Mouse (Mus musculus): Measurements from ENCODE around the gene Ehbp1.

The Ehbp1 gene

GRCm38 (mm10) chr11:22196776-22197175 lies 145.3 kb downstream of the Ehbp1 start:
- DNase-seq (ENCODE audit: low read depth): no peak

DNA sequence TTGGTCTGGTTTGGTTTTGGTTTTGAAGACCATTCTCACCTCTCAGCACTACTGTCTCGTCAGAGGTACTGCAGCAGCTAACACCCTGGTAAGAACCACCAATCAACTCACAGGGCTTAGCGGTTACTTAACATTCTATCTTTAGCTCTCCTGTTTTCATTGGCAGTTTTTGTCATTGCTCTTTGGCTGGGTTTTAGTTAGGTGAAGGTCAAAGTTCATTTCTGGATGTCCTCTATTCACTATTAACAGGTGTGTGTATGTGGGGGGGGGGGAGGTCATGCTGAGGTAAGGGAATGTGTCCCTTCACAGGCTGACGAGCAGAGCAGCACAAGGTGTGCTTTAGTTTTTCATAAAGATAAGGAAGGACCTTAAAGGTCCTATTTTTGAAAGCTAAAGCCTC lies 147.5 kb downstream of the Ehbp1 start:
- DNase-seq (ENCODE audit: low read depth): no peak

GRCm38 (mm10) chr11:22190576-22190975 lies 151.5 kb downstream of the Ehbp1 start:
- DNase-seq (ENCODE audit: low read depth): no peak

DNA sequence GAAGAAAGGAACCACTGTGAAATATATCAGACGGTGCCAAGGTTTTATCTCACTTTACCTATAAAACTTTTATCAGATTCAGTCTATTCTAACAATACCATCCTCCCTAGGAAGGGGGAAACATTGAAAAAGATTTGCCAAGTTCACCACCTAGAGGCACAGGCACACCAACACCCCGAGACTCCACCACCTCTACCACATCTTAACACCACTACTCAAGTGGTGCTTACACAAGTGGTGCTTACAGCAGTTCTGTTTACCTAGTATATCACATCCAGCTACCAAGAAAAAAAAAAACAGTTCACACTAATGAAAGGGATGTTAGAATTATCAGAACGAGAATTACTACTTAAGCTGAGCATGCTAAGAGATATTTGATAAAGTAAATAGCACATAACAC lies 152.1 kb downstream of the Ehbp1 start:
- no peak for DNase-seq (ENCODE audit: low read depth)

DNA sequence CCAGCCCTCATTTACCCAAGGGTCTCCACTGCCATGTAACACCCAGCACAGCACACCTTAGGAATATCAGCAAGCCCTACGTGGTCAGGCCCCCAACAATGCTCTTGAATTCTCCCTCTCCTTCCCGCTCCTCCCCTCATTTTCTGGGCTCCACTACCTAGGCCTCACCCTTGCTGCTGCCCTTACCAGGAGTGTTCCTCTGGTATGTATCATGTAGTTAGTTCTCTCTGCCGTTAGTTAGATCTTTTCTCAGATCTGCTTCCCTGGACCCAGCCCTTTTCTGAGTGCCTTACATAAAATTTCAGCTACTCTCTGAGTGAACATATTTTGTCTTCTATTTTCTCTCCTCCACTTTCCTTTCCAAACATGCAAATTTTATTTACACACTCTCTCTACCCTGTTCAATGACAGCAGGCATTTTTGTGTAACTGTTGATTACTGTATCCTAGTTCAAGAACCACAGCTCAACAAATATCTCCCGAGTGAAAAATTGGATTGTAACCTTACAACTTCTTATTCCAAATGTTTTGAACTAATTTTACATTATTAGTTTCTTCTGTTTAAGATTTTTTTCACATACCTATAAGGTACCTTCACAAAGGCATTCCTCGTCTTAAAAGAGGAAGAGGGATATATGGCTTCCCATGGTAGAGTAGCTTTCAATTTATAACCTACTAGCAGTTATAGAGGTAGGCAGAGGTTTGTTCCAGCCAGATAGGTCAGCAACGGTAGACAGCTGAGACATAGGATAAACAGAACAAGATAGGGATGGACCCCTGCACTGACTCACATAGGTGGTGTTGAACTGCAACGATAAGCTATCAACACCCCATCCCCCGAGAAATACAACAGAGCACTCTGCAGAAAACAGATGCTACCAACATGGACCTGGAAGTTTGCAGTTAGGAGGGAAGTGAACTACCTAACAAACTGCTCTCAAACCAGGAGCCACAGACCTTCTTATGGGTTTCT lies 160.3 kb downstream of the Ehbp1 start:
- DNase-seq (ENCODE audit: low read depth): no peak

GRCm38 (mm10) chr11:22180146-22180545 lies 161.9 kb downstream of the Ehbp1 start:
- no peak for DNase-seq (ENCODE audit: low read depth)

DNA sequence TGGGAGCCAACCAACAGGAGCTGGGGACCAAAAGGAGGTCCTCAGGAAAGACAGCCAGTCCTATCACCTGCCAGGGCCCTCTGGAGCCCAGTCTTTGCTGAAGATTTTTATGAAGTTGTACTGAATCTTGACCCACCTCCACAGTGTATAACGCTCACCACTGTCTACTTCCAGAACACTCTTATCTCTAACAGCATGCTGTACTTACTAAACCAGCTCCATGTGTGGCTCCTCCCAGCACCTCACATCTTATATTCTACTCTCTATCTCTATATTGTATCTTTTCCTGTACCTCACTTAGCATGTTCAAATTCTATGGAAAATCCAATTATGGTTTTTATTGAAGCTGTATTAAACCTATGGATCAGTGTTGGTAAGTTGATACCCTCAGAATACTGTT lies 163.5 kb downstream of the Ehbp1 start:
- no peak for DNase-seq (ENCODE audit: low read depth)

DNA sequence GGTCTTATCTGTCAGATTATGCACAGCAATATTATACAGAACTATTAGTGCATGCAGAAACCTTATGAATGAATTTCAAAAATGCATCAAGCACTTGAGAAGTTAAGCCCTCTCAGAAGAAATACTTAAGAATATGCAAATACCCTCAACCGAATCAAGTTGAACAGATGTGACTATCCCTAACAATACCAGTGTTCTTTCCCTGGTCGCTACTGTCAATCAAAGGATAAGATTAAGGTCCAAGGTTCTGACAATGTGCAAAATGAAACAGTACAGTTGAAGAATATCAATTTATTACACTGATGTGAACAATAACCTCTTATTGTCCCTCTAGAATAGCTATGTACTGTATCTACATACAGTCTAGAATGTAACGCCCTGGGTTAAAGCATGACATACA lies 167.8 kb downstream of the Ehbp1 start:
- no peak for DNase-seq (ENCODE audit: low read depth)

- DNase-seq (ENCODE audit: low read depth): no peak
These were observed 171.0 kb downstream of the Ehbp1 start for GRCm38 (mm10) chr11:22170962-22171638.

GRCm38 (mm10) chr11:22157882-22158281 lies 184.2 kb downstream of the Ehbp1 start:
- DNase-seq (ENCODE audit: low read depth): no peak

- DNase-seq (ENCODE audit: low read depth): no peak
These were observed 185.9 kb downstream of the Ehbp1 start for GRCm38 (mm10) chr11:22156182-22156581.

- no peak for DNase-seq (ENCODE audit: low read depth)
These were observed 186.6 kb downstream of the Ehbp1 start for GRCm38 (mm10) chr11:22155366-22156095.

- DNase-seq (ENCODE audit: low read depth): no peak
These were observed 187.4 kb downstream of the Ehbp1 start for GRCm38 (mm10) chr11:22154501-22155294.

DNA sequence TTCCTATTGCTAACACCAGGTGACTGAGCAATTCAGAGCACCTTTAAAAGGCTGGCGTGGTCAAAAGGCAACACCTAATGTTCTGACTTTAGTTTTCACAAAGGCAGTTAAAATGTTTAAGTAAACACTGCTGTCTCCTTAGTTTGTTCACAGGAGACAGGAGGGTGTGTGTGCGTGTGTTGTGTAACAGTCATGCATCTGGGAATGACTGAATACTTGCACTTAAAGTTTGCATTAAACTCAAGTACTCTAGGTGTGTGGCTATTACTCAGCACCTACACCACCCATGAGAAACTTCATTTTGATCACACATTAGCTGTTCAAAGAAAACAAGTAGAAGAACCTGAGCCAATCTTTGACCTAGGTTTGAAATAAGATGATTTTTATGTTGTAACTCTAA lies 201.4 kb downstream of the Ehbp1 start:
- DNase-seq (ENCODE audit: low read depth): no peak

GRCm38 (mm10) chr11:22138466-22138865 lies 203.6 kb downstream of the Ehbp1 start:
- no peak for DNase-seq (ENCODE audit: low read depth)

GRCm38 (mm10) chr11:22125188-22125587 lies 216.9 kb downstream of the Ehbp1 start:
- DNase-seq (ENCODE audit: low read depth): no peak

GRCm38 (mm10) chr11:22118853-22119252 lies 223.2 kb downstream of the Ehbp1 start:
- DNase-seq (ENCODE audit: low read depth): no peak

GRCm38 (mm10) chr11:22112161-22112560 lies 229.9 kb downstream of the Ehbp1 start:
- no peak for DNase-seq (ENCODE audit: low read depth)

GRCm38 (mm10) chr11:22089346-22089745 lies 252.7 kb downstream of the Ehbp1 start:
- DNase-seq (ENCODE audit: low read depth): no peak

GRCm38 (mm10) chr11:22063352-22063751 lies 278.7 kb downstream of the Ehbp1 start:
- no peak for DNase-seq (ENCODE audit: low read depth)

DNA sequence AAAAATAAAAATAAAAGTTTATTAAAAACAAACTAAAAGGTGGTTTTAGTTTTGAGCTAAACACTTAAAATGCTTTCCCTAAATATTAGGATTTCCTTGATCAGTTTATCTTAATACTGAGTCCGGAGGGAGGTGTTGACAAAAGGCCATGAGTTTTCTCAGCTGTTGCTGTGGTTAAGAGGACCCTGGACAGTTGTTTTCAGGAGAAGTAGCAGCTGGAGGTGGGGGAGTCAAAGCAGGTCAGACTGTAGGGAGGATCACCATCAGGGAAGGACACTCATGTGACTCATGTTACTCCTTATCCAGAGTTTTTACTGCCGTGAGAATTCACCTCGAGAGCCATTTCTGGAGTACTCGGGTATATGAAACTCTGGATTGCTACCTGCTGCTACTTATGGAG lies 280.4 kb downstream of the Ehbp1 start:
- no peak for DNase-seq (ENCODE audit: low read depth)

DNA sequence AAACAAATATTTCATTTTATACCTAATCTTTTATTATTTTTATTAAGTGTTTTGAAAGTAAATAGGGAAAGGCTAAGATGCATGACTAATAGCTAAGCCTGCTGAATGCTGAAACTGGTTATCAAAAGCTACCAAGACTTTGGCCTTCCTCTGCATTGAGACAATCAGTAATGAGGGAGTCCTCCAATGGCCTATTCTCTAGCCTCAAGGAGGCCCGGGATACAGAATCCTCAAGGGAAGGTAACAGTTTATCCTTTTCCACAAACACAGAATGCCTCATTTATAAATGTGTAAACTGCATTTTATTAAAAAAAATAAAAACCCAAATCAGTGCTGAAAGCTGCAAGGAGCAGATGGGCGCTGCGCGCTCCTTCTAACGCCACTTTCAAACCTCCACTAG lies 284.6 kb downstream of the Ehbp1 start:
- DNase-seq (ENCODE audit: low read depth): no peak
